Mouse (Mus musculus): Measurements from ENCODE around the gene Nipal3.

Nipal3 gene

DNA sequence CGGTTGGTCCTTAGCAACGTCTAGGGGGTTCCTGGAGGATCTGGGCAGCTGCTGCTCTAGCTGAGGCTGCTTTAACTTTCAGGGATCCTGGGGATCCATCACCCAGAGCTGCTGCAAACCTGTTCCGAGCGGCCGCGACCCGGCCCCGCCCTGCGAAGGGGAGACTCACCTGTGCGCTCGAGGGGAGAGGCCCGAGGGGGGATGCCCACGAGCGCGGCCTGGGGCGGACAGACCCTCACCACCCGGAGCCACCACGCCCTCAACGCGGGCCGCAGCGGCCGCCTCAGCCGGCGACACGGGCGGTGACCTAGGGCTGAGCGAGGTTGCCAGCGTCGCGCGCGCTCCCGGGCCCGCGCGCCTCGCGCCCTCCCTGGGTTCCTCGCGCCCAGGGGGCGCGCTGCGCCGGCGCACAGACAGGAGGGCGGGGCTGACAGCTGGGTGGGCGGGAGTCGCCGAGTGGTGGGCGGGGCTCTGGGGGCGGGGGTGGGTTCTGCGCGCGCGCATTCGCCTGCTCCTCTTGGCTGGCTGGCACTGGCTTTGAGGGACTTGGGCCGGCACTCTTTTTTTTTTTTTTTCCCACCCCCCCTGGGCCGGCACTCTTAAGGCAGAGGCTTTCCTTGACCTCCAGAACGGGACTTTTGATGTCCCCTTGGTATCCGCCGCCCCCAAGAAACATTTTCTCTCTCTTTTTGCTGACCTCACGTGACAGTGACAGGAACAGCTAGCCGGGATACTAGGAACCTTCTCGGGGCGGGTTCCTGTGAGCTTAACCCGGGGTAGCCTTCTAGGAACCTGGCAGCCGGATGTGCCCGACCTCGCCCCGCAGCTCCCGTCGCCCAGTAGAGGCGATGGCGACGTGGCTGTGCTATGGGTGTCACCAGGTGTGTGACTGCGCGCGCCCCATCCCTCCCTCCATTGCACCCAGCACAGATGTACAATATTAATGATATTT, 61.1 kb downstream of the Nipal3 start, which contains the start of gene Rcan3:
Rcan3 (minus strand) TSS at position 411 of the 952 bp plus-strand sequence.
- peak; percentile 91 for DNase-seq (ENCODE audit: inconsistent ontology term)

DNA sequence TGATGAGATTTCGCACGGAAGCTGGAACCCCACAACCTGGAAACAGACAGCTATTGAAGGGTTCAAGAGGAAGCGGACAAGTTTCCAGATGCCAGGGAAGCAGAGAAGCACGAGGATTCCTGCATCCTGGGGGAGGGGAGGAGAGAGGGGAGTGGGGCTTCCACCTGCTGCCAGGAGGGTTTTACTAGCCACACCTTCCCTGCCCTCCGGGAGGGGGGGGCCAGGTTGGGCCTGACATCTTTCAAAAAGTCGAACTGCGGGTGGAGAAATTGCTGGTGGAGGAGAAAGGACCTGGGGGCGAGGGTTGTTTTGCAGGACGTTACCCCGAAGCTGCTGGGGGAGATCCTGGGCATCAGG, 61.8 kb downstream of the Nipal3 start:
- DNase-seq (ENCODE audit: inconsistent ontology term) = no peak

DNA sequence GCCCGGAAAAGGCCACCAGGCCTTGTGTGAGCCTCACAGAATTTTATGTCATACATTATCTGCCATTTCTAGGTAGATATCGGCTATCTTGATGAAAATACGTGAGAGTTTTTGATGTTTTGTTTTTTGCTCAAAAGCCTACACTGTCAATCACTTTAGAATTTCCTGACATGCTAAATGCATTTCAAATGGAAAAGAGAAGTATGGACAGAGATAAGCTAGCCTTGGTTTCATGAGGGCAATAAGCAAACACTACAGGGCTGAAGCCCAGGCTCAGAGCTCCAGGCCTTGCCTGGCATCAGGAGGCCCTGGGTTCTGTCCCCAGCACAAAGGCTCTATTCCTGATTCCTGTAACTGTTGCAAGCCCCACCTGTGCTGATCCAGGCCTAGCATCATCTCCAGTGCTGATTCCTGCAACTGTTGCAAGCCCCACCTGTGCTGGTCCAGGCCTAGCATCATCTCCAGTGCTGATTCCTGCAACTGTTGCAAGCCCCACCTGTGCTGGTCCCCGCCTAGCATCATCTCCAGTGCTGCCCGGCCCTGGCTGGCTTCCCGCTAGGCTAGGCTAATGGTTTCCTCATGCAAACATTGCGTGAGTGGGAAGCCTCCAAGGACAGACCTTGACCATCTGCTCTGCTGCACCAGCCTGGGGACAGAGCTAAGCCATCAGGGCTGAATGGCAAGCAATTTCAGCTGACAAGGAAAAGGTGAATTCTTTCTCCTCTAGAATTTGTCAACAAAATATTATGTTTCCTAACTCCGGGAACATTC, 64.7 kb downstream of the Nipal3 start:
- DNase-seq (ENCODE audit: inconsistent ontology term) = no peak

DNA sequence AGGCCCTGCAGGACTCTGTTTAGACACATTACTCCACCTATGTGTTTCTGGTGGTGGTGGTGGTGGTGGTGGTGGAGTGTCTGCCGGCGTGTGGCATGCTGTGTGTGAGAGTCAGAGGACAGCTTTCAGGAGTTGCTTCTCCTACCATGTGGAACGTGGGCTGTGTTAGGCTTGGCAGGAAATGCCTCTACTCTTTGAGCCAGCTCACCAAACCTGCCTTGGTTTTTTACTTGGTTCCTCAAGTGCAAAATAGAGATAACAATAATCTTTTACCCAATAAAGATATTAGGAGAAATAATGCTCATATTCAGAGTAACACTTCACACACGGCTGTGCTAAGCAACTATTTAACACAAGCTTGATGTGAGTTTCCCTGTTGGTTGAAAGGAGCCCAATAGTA, 65.5 kb downstream of the Nipal3 start:
- no peak for DNase-seq (ENCODE audit: inconsistent ontology term)

DNA sequence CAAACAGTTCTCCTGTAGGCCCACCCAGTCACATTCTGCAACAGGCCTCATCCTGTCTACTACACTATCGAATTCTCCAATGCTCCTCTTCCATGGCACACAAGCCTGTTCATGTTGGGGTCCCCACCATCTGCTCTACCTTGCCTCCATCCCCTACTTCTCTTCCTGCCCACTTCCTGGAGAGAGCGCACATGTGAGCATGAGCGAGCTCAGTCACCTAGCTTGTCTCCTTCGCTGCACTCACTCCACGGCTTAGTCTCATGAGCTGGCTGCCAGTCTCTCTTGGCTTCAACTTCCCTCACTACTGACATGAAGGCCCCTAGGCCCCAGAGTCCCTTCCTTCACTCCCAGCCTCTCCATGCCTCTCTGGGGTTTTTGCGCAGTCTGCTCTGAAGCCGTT, 68.3 kb downstream of the Nipal3 start:
- DNase-seq (ENCODE audit: inconsistent ontology term) = no peak

DNA sequence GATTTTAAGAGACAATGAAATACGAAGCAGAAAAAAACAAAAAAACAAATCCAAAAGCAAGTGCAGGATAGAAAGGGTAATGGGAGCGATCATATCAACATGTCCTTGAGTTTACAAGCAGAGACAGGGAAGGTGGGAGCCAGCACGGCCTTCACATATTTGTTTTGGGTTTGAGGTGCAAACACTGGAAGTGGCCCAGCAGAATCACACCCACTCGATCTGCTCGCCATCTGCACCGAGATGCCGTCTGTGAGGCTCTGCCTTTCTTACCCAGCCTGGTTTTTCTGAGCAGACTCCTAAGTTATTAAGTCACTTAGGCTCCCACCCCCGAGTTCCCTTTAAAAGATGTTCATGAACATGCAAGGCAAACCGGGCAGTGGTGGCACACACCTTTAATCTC, 69.2 kb downstream of the Nipal3 start:
- no peak for DNase-seq (ENCODE audit: inconsistent ontology term)

DNA sequence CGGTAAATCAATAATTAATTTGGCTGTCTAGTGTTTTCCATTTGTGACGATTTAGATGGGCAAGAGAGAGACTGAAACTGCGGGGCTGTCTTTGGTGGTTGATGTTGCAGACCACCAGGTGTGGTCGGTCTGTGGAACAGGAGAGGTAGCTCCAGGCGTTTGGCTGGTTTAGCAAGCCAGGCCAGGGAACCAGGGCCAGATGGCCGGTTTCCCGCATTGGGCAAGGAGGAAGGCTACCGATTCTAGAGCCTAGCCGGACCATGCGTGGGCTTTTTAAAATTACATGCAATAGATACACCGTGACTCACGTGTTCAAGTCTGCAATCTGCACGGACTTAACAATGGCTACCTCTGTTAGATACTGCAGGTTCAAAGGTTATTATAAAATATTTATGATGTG, 73.9 kb downstream of the Nipal3 start:
- no peak for DNase-seq (ENCODE audit: inconsistent ontology term)

DNA sequence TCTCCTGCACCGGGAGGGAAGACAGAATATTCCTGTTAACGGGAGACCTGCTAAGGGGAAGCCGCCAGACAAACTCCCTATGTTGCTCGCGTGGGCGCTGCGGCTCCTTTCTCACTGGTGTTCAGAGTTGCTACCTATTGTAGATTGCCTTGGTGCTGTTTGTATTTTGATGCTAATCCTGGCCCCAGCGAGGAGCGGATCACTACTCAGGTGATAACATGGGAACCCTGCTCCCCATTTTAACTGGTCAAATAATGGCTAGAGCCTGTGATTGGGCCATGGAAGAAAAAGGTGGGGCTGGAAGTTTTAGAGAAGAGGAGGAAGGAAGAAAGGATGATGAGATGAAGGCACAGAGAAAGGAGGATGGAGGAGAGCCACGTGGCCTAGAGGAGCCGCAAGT, 74.4 kb downstream of the Nipal3 start:
- no peak for DNase-seq (ENCODE audit: inconsistent ontology term)

DNA sequence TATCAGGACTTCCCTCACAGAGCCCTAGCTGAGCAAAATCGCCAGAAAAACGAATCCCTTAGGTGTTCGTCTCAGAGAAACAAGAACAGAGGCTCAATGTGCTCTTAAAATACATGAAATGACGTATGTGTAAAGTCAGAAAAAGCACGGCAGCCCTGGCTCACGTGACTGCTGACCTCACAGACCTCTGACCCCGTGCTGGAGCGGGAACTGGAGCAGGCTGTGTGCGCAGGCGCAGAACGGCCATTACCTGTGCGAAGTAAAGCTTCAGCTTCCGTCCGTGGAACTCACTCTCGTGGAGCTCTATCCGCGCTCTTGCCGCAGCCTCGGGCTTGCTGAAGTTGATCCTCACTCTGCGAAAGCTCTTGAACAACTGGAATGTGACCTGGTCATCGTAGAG, 74.8 kb downstream of the Nipal3 start:
- no peak for DNase-seq (ENCODE audit: inconsistent ontology term)

DNA sequence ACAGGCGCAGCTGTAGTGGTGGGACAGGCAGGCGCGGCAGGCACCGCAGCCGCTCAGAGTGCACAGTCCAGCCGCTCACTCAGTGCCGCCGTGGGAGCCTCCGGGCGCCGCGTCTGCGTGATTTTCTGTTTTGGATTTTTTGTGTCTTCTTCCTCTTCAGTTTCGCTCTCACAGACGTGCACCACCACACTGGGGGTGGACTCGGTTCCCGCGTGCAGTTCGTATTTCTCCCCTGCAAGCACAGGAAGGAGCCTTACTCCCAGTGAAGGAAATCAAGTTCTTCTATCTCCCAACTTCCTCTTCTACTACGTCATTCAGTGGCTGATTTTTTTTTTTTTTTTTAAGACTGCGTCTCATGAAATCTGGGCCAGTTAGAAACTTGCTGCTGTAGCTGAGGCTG, 78.5 kb downstream of the Nipal3 start:
- DNase-seq (ENCODE audit: inconsistent ontology term) = no peak

DNA sequence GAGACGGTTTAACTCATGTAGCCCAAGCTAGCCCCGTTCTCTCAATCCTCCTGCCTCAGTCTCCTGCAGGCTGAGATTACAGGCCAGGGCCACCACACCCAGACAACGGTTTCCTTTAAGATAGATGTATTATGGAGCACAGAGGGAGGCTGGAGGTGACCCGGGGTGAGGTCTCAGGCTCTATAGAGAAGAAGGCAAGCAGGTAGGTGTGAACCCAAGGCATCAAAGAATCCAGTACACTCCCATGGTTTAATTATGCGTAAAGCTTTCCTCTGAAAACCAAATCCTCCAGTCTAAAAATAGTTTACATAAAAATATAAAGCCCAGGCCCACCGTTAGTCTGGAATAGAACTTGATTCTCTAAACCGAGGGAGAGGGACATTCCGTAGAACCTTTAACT, 81.3 kb downstream of the Nipal3 start:
- DNase-seq (ENCODE audit: inconsistent ontology term) = no peak

DNA sequence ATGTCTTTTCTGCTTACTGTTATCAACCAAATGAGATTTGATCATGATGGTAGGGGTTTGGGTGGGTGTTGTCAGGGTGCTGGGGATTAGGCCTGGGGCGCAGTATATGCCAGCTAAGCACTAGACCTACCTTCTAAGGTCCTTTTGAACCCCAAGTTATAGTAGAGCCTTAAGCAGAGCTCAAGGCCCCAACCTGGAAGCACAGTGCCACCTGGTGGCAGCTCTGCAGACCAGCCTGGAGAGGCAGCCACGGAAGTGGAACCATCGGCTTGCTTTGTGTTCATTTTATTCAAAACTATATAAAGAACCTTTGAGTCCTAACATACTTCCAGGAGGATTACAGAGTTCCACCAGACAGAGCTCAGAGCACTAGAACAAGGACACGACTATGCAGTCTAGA, 83.2 kb downstream of the Nipal3 start:
- DNase-seq (ENCODE audit: inconsistent ontology term) = peak; percentile 31

DNA sequence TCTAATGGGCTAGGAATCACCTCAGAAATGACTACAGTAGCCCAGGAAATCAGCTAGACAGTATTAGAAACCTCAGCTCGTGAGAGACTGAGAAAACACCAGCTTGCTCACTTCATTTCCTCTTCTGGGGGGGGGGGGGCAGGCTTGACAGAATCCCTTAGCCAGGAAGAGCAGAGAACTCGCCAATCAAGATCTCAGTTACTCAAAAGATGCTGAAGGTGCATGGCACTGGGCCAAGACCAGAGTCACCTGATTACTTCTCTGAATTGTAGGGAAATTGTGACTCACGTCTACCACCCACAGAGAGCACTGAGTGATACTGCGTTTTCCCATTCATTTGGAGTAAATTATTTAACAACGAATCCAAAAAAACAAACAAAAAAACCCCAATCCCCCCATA, 88.7 kb downstream of the Nipal3 start:
- peak; percentile 58 for DNase-seq (ENCODE audit: inconsistent ontology term)

DNA sequence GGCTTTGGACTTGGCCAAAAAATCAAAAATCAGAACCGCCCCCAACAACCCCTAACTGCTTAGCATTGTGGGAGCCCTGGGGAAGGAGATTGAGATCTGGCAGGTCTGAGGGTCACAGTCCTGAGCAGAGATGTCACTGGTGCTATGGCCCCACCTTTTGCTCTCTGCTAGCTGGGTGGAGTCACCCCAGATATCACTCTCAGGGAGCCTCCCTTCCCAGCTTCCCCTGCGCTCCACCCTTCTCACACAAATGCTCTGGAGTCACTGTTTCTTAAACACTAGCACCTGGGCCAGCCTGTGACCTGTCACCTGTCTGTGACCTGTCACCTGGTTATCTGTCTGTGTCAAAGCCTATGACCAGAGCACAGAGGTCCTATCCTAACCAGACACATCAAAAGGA, 89.9 kb downstream of the Nipal3 start:
- DNase-seq (ENCODE audit: inconsistent ontology term) = no peak

DNA sequence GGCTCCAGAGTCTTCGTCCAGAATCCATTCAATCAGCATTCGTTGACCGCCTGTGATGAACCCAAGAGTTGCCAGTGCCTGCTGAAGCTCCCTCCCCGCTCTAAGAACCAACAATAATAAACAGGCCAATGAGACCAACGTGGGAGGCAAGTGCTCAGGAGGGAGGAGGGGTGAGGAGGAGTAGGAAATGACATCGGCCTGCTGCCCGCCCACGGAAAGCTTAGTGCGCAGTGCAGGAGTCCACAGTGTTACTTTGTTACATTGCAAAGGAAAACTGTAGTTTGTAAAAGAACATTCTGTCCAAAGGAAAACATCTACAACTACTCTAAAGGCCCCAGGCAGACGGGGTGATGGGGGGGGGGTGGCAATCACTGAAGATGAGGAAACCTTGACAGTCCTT, 90.8 kb downstream of the Nipal3 start:
- no peak for DNase-seq (ENCODE audit: inconsistent ontology term)

DNA sequence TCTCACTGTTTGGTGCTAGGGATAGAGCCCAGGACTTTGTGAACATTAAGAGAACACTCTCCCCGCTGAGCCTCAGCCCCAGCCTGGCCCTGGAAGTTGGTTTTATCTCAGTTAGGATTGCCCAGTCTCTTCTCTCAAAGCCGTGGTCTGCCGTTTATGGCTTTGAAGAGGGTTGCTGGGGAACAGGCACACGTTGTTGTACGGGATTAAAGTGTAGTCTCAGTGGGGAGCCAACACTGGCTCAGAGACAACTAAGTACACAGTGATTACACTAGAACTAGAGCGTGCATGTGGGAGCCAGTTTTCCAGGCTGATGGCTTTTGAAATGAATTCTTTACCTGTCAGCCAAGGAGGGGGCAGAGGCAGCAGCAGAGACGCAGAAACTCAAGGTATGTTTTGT, 93.0 kb downstream of the Nipal3 start:
- no peak for DNase-seq (ENCODE audit: inconsistent ontology term)

DNA sequence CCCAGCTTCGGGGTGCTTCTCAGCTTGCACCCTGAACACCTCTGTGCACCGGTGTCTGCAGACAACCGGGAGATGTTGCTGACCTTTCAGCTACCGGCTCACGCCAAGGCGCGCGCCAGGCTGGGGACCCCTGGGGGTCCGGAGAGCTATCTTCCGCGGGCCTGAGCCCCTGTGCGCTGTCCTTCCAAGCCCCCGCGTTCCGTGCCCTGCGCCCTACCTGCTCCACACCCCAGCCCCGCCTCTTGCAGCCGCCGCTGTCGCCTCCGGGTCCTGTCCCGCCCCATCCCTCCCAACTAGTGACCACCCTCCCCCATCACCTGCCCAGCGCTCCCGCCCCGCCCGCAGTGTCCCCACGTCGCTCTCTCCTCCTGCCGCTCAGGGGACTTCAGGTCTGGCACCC, 96.8 kb downstream of the Nipal3 start, which contains the start of gene Ncmap:
Ncmap (minus strand) TSS at position 237 of the 400 bp plus-strand sequence.
- no peak for DNase-seq (ENCODE audit: inconsistent ontology term)

DNA sequence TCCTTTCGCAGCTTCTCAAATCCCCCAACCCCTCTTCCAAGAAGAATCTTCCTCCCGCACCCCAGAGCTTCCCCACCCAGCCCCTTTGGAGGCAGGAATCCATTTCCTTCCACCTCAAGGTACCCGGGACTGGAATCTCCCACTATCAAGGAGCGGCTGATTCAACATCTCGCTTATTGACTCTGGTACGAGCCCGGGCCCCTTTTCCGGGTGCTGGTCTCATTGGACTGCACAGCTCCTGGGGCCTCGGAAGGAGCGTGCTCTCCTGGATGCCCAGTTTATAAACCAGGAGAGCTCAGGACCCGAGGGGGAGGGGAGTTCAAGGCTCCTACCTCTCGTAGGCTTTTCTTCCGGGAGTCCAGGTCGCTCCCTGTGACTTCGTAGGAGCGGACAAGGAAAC, 97.3 kb downstream of the Nipal3 start:
- DNase-seq (ENCODE audit: inconsistent ontology term) = no peak

DNA sequence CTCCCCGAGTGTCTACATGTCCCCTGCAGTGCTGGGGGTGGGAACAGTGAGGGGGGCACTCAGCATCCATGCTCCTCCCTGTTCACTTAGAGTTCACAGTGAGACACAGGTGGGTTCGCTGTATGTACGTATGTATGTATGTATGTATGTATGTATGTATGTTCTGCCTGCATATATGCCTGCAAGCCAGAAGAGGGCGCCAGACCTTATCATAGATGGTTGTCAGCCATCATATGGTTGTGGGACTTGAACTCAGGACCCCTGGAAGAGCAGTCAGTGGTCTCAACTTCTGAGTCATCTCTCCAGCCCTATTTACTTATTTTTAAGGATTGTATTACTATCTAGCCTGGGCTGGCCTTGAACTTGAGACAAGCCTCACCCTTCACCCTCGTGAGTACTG, 98.5 kb downstream of the Nipal3 start:
- DNase-seq (ENCODE audit: inconsistent ontology term) = no peak
